Mouse (Mus musculus) Patski (cell line): Measurements from ENCODE around the gene Isx. TPM values are rescaled to one million over a fixed set of nuclear protein-coding genes. Genes with fewer than 3 reads are reported as not detected.

Source experiments
- ATAC-seq: fragments of 100-300 bp; one replicate; pipeline ENCODE4 v1.8.0; 2021
- CTCF ChIA-PET: fragments of 350-600 bp; sonication (Branson Sonifier 250); formaldehyde crosslinking; loops from one replicate; lab custom pipeline; 2022; ENCODE audit warnings: inconsistent platforms; lab: Charles Lee
- POLR2A ChIA-PET: fragments of 350-600 bp; sonication (Branson Sonifier 250); formaldehyde crosslinking; loops from one replicate; lab custom pipeline; 2022; ENCODE audit warnings: antibody characterized with exemption, inconsistent platforms; lab: Charles Lee
- DNase-seq: peaks from one replicate; pipeline ENCODE4 v3.0.0-alpha.2; 2011; ENCODE audit warnings: low read depth, low spot score
- H3K27me3 ChIP-seq: fragments of 371-371 bp; one replicate; pipeline ENCODE4 v1.5.1; 2021
- CTCF ChIP-seq: fragments of 100-300 bp; IDR thresholded peaks from one replicate; pipeline ENCODE4 v1.5.1; 2021
- in situ Hi-C: fragments of 300-500 bp; cut with MboI; formaldehyde crosslinking; loops from 3 replicates; pipeline ENCODE4 v1.11.1; 2018; ENCODE audit warnings: low pct_unique_long_range_greater_than_20kb, mixed read lengths
- polyA plus RNA-seq: library from polyadenylated mRNA; unstranded; gene quantifications from one replicate; pipeline ENCODE4 v1.2.3, GENCODE M21; 2021

Isx gene
- polyA plus RNA-seq, 1 experiment from 2014 or later: not detected

DNA sequence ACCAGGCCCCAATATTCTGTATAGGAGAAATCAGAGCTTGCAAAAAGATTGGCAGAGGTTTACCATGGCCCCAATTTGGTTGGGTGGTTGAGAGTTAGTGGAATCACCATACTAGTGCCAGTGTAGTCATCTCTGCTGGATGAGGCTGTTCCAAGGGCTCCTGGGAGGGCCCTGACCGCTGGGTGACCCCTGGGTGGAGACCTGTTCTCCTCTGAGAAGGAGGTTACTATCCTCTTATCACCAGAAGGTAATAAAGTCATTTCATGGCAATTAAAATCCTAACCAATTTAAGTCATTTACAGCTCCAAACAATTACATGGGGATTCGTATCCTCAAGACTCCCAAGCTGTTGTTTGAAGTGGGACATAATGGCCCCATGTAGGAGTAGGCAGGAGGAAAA, 24.3 kb downstream of the Isx start:
- TF ChIP-seq CTCF: no peak
- DNase-seq: no peak
- CTCF ChIA-PET: no interaction called here
- peaks cover 3% of the 10 kb centered on the region for H3K27me3 ChIP-seq
- in situ Hi-C loops: no loop called here
- POLR2A ChIA-PET: no interaction called here
- no peak for ATAC-seq

DNA sequence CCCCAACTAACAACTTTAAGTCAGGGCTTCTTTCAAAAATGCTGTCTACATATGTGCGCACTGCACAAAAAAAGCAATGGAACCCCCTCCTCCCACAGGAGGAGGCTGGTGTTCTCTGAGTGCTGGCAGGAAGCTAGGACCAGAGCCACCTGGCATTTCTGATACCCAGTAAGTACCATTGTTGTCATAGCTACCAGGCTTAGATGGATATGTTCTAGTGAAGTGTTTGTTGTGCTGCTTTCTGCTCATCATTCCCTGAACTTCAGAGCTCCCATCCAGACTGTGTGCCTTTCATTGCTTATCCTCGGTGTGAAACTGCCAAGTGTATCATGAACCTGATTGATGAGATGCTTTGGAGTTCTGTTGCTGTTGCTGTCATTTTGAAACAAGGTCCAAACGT, 26.8 kb downstream of the Isx start:
- DNase-seq: no peak
- in situ Hi-C loops: no loop called here
- ATAC-seq: no peak
- TF ChIP-seq CTCF: no peak
- CTCF ChIA-PET: no interaction called here
- POLR2A ChIA-PET: no interaction called here
- peaks cover 3% of the 10 kb centered on the region for H3K27me3 ChIP-seq

DNA sequence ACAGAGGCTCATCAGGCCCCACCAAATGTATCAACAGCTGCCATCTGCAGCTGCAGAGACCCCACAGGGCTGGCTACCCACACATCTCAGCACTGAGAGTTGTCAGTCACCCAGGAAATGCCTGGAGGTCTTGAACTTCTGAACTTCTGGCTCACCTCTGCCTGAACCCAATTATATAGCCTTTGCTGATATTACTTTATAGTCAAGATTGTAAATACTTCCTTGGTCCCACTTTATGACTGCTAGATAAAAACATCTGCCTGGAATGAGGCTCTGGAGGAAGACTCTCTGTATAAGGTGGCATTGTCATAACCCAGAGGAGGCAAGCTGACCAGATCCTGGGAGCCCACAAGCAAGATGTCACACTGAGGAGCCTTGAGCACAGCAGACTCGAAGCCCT, 28.8 kb downstream of the Isx start:
- in situ Hi-C loops: no loop called here
- POLR2A ChIA-PET: no interaction called here

DNA sequence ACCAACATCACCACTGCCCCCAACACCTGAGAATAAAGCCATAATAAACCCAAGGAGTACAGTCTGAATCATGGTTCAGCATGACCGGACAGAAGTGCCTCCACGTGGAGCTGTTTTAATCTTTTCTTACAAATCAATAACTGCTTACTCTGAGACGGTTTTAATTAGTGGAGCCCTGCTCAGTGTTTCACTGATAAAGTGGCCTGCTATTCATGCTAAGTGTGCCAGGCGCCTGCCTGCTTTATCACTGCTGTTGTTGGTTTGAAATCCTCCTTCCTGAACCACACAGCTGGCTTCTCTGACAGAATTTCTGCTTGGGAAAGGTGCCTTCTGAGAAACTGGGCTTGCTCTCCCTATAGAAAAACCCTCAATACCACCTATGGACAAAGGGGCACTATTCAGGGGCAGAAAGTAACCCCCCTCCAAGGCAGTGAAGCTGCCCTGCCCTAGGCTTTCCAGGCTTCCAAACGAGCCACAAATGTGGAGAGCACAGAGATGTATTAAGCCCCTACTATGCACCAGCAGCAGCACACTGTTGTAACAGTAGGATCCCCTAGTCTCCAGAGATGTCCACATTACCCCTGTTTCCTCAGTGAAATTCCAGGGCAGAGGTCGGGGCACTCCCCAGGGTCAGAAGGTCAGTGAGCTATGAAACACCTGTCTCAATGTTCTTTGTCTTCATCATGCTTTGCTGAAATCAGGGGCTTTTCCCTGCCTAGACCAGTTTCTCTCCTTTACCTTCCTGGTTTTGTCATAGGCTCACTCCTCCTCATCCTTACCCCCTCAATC, 30.3 kb downstream of the Isx start:
- CTCF ChIA-PET: no interaction called here
- no peak for TF ChIP-seq CTCF
- POLR2A ChIA-PET: no interaction called here
- ATAC-seq (no peak), DNase-seq (no peak)
- peaks cover 3% of the 10 kb centered on the region for H3K27me3 ChIP-seq
- in situ Hi-C loops: no loop called here

More for the DNA sequence above, 28.8 kb downstream of the Isx start:
- peaks cover 3% of the 10 kb centered on the region for H3K27me3 ChIP-seq
- no peak for DNase-seq
- CTCF ChIA-PET: no interaction called here
- TF ChIP-seq CTCF: no peak
- no peak for ATAC-seq

DNA sequence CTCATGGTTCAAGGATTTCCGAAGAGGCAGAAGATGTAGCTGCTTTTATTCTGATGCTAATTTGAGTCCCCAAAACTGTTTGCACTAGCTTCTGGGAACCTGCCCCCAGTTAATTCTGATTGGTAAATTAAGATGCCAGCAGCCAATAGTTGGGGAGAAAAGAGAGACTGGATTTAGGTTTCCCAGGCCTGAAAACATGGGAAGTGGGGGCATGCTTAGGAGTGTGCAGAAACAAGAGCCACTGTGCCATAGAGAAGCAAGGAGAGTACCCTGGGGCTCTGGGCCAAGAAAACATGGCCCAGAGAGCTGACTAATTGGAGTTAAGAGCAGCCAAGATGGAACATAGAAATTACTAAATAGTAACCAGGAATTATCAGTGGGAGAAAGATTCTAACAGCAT, 33.4 kb downstream of the Isx start:
- TF ChIP-seq CTCF: no peak
- ChIA-PET CTCF (no interaction called here), POLR2A (no interaction called here)
- DNase-seq: no peak
- no peaks in the 10 kb centered on the region for H3K27me3 ChIP-seq
- in situ Hi-C loops: no loop called here
- no peak for ATAC-seq

DNA sequence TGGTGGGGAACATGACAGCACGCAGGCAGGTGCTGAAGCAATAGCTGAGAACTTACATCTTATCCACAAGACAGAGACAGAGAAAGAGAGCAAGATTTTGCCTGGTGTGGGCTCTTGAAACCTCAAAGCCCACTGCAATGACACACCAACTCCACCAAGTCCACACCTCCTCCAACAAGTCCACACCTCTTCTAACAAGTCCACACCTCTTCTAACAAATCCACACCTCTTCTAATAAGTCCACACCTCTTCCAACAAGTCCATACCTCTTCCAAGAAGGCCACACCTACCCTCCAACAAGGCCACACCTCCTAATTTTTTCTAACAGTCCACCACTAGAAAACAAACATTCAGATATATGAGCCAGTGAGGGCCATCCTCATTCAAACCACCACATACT, 37.7 kb downstream of the Isx start:
- ChIA-PET CTCF (no interaction called here), POLR2A (no interaction called here)
- in situ Hi-C loops: no loop called here
- ATAC-seq: no peak
- DNase-seq: no peak
- H3K27me3 ChIP-seq: peaks cover 23% of the 10 kb centered on the region
- no peak for TF ChIP-seq CTCF

DNA sequence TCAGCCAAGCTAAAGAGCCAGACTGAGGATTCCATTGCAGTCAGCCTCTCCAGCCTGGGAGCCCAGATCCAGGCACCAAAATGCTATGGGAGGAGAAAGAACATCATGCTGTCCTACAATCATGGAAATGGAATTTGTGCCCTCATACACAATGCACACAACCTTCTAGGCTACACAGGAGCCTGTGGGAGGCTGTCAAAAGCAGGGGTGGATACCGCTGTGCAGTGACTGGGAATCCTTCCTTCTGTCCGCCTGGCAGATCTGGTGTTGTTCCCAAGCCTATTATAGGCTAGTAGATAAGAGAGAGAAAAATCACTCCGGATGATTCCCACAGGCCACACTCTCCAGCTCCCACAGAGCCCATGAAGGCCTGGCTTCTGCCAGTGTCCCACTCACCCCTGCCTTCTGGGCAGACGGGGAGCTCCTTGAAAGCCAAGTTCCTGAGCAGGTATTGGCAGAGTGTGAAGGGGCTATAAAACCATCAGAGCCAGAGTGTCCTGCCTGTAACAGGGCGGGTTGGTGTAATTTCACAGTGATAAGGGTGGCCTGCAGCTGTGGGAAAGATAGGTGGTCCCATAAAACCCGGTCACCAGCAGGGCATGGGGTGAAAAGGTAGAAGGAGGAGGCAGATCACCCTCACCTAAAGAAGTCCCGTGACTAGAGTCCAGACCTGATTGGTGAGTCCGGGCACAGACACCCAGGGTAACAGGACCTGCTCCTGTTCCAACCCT, 47.9 kb downstream of the Isx start:
- no peak for ATAC-seq
- TF ChIP-seq CTCF: no peak
- in situ Hi-C loops: no loop called here
- DNase-seq: no peak
- ChIA-PET POLR2A (no interaction called here), CTCF (interaction anchor here (0.9 to 1.8 kb wide), 2 partner anchors 8 to 10 kb away, joined by 3 to 7 read pairs; no protein-coding TSS in a partner anchor)
- peaks cover 5% of the 10 kb centered on the region for H3K27me3 ChIP-seq

DNA sequence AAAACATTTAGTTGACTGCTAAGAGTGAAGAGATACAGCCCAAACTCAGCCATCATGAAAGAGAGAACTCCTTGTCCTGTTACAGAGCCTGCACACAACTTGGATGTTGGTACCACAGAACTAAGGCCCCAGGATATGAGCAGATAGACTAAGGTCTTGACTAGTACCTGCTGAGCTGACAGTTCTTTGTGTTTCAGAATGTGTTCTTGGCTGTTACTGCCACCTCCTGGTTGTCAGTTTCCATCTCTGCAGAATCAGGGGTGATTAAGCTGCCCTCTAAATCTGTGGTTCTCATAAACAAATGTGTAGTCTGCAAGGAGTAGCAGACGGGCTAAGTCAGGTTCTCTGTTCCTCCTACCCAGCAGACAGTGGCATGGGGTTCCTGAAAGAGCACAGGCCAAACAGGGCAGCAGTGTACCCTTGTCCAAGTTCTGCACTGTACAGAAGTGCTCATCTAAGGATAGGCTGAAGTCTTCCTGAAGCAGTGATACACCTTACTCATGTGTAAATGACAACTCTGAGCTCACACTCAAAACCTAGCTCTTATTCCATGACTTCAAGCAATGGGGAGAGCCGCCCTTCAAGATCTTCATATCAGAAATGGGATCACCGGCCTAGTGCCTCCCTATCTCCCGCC, 49.0 kb downstream of the Isx start:
- no peak for DNase-seq
- in situ Hi-C loops: no loop called here
- POLR2A ChIA-PET: interaction anchor here (0.7 kb wide), 1 partner anchor 33 kb away, joined by 4 read pairs; no protein-coding TSS in a partner anchor
- ATAC-seq: no peak
- TF ChIP-seq CTCF: peak; percentile 46
- CTCF ChIA-PET: interaction anchor here (1.0 to 1.8 kb wide), 2 partner anchors 9 to 13 kb away, joined by 3 to 7 read pairs; no protein-coding TSS in a partner anchor
- H3K27me3 ChIP-seq: peaks cover 5% of the 10 kb centered on the region

DNA sequence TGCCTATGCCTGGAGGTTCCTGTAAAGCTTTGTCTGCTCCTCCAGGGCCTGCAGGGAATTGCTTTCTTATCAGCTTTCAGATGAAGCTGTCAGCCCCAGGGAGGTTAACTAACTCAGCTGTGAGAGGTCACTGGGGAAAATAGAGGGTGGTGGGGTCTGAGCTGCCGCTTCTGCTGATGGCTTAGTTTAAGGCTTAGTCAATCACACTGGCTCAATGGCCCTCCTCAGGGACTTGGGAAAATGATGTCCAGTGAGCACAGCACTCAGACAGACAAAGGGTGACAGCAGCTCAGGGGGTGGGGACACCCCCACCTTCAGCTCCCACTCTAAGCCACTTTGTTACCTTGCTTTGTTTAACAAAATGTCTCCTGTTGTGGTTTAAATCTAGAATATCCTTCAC, 55.0 kb downstream of the Isx start:
- no peak for ATAC-seq
- in situ Hi-C loops: no loop called here
- peaks cover 5% of the 10 kb centered on the region for H3K27me3 ChIP-seq
- POLR2A ChIA-PET: no interaction called here
- no peak for TF ChIP-seq CTCF
- CTCF ChIA-PET: interaction anchor here (1.4 kb wide), 1 partner anchor 52 kb away, joined by 3 read pairs; no protein-coding TSS in a partner anchor
- no peak for DNase-seq

DNA sequence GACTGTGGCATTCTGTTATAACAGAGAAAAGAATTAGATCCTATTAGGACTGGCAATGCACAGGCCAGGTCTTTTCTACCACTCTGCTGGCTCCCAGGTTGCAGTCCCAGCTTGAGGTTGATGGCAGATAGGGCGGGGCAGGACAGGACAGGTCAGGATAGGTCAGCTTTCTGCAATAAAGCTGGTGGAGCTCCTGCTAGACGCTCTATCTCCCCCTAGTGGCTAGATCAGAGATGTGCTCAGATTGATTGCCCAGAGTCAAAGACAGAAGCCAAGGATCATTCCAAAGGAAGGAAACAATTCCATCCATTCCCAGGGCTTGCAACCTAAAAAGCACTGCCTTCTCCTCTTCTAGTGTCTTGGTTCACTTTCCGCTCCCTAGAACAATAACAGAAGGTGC, 57.8 kb downstream of the Isx start:
- POLR2A ChIA-PET: no interaction called here
- ATAC-seq: peak; percentile 67

More for the DNA sequence above, 57.8 kb downstream of the Isx start:
- DNase-seq: no peak
- CTCF ChIA-PET: interaction anchor here (0.6 to 1.0 kb wide), 4 partner anchors 10 to 71 kb away, joined by 3 read pairs; no protein-coding TSS in a partner anchor
- in situ Hi-C loops: loop anchor here (10.0 kb wide), 1 partner anchor 1576 kb away; the partner anchor contains the start of gene Large1
- TF ChIP-seq CTCF: peak; percentile 81
- peaks cover 4% of the 10 kb centered on the region for H3K27me3 ChIP-seq
